Mouse (Mus musculus) erythroblast, adult 5-6 weeks (primary cell): ENCODE results near the gene Daam1. TPM values are rescaled to one million over a fixed set of nuclear protein-coding genes. Genes with fewer than 3 reads are reported as not detected.

Experiments used
- ATAC-seq: replicated peaks from 2 replicates; pipeline ENCODE4 v1.8.0; 2016; ENCODE audit warnings: moderate number of reproducible peaks, mild to moderate bottlenecking, moderate TSS enrichment, inconsistent platforms; ENCODE audit not compliant: poor library complexity, low FRiP score, severe bottlenecking
- total RNA-seq, 2 experiments: library from RNA; stranded (forward) in 1 of 2; stranded (reverse) in 1 of 2; fragments of 150-400 nt in 1 of 2; fragments of 200-764, 138-1000 nt in 1 of 2; gene quantifications; 2 replicates each; pipeline versions ENCODE4 v1.2.3 to v1.2.4; 2015 to 2017; ENCODE audit warnings: low replicate concordance in 2 of 2

Daam1 gene
- total RNA-seq, 2 experiments from 2014 or later: 39.4 to 59.4 TPM

DNA sequence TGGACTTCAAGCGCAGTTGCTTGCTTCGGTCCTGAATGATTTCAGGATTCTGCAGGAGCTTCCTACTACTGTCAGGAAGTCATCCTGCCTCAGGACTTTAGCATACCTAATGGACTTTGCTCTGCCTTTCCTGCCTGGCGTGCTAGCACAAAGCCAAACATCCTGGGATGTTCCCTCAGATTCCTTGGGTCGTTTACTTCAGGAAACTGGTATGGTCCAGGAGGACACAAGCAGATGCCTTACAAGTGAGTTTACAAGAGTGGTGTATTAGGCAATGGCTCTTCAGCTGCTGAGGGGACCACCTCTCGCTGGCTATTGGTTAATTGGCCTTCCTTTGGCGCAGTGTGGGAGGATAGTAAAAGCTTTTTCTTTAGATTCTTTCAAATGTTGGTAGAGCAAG, 23.3 kb downstream of the Daam1 start:
- no peak for ATAC-seq

- ATAC-seq: no peak
These were observed 25.0 kb downstream of the Daam1 start for GRCm38 (mm10) chr12:71855730-71856479.

DNA sequence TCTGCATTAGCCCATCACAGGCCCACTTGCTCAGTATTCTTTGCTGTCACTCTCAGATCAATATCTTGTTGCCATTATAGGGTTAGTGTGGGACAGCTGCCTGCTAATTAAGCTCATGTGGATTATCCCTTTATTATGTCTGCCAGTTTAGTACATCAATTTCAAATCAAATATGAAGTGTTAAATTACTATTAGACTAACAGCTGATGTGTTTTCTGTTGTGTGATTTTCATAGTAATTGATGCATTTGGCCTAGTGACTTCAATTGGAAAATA, 25.5 kb downstream of the Daam1 start:
- ATAC-seq: no peak

DNA sequence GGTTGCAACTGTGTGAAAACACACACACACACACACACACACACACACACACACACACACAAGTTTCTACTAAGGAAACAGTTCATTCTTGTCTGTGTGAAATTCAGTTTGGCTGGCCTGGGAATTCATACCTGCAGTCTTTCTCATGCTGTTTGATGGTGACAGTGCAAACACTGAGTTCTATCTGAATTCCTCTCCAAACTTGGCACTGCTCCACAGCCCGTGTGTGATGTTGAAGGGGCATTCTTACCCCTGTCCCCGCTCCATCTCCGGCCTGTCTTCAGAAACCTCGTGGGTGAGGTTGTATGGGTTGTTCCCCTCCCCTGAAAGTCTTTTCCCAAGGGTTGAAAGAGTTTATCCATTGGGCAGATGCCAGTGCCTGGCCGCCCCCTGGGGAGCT, 28.2 kb downstream of the Daam1 start:
- no peak for ATAC-seq

GRCm38 (mm10) chr12:71863846-71864543, 33.1 kb downstream of the Daam1 start:
- no peak for ATAC-seq

DNA sequence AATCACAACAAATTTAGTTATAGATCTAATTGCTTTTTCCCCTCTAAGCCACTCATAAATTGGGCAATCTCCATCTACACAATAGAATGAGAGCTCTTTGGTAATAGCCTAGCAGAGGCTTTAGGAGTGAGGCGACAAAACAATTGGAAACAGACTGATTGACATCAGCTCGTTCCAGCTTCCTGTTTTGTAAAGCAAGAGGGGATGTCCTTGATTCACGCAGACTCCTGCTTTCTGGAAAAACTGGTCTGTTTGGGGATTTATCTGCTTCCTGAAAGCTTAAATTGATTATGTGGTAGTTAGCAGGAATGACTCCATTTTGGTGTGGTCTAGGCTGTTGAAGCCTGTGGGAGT, 33.6 kb downstream of the Daam1 start:
- ATAC-seq: no peak

DNA sequence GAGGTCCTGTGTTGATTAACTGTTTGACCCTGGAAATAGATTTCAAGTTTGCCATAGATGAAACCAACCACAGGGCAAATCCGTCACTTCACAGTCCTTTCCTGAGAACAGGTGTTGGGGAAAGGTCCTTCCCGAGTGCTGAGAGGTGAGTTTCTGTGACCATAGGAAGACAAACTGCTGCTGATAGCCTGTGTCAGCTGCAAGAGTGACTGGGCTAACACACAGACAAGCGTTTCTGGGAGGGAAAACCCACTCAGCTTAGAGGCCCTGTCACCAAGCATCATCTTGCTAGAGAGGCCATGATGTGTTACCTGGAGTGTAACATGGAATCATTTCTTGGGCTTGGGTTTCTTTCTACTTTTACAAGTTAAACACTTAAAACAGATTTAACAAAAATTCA, 35.1 kb downstream of the Daam1 start:
- no peak for ATAC-seq

DNA sequence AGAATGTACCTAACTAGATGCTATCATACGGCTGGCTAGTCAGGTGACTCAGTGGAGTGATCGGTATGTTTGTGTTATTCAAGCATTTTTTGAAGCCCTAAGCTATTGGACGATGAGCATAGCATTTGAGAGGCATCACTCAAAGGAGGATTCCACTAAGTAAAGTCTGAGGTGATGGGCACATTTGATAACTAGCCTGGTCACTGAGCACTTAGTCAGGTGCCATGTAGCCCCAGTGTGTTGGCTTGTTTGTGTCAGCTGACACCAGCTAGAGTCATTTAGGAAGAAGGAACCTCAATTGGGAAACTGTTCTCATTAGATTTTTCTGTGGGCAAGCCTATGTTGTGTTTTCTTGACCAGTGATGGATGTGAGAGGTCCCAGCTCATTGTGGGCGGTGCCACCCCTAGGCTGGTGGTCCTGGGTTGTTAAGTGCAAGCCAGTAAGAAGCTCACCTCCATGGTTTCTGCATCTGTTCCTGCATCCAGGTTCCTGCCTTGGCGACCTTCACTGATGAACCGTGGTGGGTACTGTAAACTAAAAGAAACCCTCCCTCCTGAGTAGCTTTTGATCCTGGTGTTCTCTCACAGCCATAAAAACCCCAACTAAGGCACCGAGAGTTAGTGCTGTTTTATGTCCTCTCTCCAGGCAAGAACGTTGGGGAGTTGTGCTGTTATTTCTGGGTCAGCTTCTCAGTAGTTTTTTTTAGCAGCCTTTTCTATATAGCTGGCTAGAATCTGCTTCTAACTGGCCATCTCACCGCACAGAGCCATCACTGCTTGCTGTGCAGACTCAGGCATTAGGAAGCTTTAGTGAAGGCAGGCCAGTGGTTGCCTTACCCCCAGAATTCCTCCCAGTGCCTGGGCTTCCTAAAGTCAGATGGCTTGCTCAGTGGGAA, 36.7 kb downstream of the Daam1 start:
- no peak for ATAC-seq

DNA sequence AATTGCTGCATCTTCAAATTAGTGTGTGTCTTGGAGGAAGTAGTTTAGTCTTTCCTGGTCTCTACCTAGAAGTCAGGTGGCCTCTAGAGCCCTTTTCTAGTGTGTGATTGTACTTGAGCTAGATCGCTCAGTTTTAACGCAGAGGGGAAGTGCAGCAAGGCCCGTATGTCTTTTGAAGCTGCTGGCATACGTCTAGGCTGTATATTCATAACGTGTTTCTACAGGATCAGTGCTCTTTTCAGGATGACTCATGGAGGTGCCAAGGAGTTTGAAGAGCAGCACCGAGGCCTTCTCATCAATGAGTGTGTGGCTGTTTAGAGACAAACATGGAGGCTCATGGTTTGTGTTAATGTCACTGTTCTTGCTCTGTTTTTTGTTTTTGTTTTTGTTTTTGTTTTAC, 39.8 kb downstream of the Daam1 start:
- no peak for ATAC-seq

- ATAC-seq: no peak
These were observed 41.5 kb downstream of the Daam1 start for GRCm38 (mm10) chr12:71872330-71872729.

DNA sequence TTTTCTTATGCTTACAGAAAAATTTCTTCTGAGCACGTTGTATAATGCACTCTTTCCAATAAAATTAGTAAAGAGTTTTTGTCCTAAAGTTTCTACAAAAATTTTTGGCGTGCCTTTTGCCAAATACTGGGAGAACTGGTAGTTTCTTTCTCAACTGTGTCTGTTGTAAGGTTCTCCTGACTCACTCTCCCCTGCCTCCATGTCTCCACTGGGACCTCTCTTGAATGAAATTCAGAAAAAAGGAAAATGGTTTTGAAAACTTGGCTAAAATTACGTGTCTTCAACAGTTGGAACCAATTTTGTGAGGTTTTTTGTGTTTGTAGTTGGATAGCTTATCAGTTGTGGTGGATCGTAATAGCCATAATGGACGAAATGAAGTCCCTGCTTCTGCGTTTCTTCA, 43.7 kb downstream of the Daam1 start:
- ATAC-seq: no peak

DNA sequence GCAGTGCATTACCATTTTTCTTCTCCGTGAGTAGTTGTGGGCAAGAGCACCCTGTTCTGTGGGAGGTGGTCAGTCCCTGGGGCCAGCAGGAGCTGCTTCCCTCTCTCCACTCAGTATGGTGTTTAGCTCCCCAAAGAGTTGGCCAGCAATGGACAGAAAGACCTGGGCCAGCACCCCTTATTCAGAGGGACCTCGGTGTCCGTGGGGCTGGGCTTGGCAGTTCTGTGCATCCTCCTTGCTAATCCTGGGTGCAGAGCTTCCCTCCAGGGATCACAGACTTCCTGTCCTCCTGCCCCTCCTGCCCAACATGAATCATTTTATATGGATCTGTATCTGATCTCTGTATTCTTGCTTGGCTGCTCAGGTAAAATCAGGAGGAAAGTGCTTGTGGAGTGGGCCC, 44.1 kb downstream of the Daam1 start:
- no peak for ATAC-seq

- ATAC-seq: no peak
These were observed 45.0 kb downstream of the Daam1 start for GRCm38 (mm10) chr12:71875761-71876489.

GRCm38 (mm10) chr12:71880987-71881386, 50.1 kb downstream of the Daam1 start:
- ATAC-seq: no peak

- no peak for ATAC-seq
These were observed 50.6 kb downstream of the Daam1 start for GRCm38 (mm10) chr12:71881477-71881876.

DNA sequence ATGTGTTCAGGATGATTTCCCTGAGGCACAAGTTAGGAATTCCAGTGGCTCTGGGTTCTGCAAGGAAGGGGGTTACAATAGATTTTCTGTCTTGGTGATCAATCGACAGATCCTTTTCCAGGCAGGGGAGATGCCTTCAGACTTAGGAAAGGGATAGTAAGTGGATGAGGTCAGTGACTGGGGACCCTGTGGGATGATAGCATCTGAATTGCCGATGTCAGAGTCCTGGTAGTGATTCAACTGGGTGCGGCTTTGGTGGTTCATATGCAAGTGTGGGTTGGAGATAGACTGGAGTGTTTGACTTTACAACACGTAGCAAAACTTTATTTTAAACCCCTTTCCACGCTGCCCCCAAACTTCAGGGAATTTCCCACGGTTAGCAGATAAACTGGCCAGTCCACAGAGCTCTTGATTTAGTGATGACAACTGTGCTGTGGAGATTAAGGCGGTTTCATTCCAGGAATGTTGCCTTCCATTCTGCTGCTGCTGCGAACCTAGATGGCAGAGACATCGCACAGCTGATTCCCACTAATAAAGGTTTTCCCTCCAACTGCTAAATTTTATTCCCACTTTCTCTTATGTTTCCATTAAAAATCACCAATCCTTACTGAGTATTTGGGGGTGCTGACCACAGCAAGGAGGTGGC, 52.3 kb downstream of the Daam1 start:
- no peak for ATAC-seq

DNA sequence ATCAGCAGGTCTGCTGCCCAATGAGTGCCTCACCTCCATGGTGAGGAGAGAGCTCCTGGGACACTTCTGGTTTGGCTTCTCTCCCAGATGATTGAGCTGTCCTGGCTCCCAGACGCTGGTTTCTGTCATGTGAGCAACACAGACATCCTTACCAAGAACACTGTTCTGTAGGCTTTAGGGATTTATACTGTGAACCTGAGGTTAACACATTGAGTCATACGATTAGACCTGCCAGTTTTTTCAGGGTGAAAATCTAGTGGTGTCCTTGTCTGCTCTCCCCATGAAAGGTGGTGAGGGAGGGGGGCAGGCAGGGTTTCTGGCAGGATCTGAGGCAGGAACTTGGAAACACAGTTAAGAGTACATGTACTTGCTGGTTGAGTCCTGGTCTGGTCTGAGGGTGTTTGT, 54.3 kb downstream of the Daam1 start:
- ATAC-seq: no peak

DNA sequence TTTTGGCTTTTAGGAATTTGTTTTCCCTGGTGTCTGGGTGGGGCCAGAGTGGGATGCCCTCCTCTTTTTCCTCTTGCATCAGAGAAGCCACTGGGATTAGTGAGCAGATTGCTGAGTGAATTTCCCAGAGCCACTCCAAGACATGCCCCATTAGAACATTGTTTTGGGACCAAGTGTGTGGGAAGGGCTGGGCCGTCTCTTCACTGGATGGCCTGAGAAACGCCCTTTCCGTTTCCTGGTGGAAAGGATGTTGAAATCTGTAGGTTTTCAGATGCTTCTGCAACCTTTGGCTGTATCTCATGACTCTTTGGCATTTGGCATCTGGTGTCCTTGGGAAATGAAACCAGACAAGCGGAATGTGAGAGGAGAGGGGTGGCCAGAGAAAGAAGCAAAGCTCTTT, 54.8 kb downstream of the Daam1 start:
- ATAC-seq: no peak

- no peak for ATAC-seq
These were observed 55.5 kb downstream of the Daam1 start for GRCm38 (mm10) chr12:71886406-71886805.

- no peak for ATAC-seq
These were observed 56.1 kb downstream of the Daam1 start for GRCm38 (mm10) chr12:71886941-71887340.
